Mouse (Mus musculus): ENCODE measurements at regions not wholly inside any gene's neighbourhood (a gene's known extent, or its start where the extent isn't known, plus 50 kb on each side); places are given as distances from the start of the nearest gene placed in this dataset.

GRCm38 (mm10) chr13:46062758-46063157 lies 98.0 kb upstream of the Atxn1 start:
- no peaks in the 10 kb centered on the region for H3K9me3 ChIP-seq (replicated peaks)
- H3K27ac ChIP-seq (replicated peaks), result no peak overlapping the region
- H3K9ac ChIP-seq, result no peak overlapping the region
- H3K4me1 ChIP-seq (replicated peaks), result no peaks in the 10 kb centered on the region; the same call in 1 of the 2 replicates
- no peak overlapping the region for H3K4me3 ChIP-seq (replicated peaks)
- H3K27me3 ChIP-seq, result no peaks in the 10 kb centered on the region
- H3K4me2 ChIP-seq, result no peak overlapping the region
- 50% methylated on average over 7 of the region's 7 CpGs for WGBS (ENCODE audit: insufficient replicate concordance)
- ATAC-seq (ENCODE audit: insufficient read depth), result no peak
- no peaks in the 10 kb centered on the region for H3K36me3 ChIP-seq (replicated peaks)

GRCm38 (mm10) chr13:46059870-46060269 lies 95.1 kb upstream of the Atxn1 start:
- Histone ChIP-seq H3K27me3 (no peaks in the 10 kb centered on the region), H3K4me1 (replicated peaks) (no peaks in the 10 kb centered on the region; the same call in 1 of the 2 replicates), H3K27ac (replicated peaks) (no peak overlapping the region), H3K9ac (no peak overlapping the region), H3K4me2 (no peak overlapping the region), H3K36me3 (replicated peaks) (no peaks in the 10 kb centered on the region), H3K9me3 (replicated peaks) (no peaks in the 10 kb centered on the region), H3K4me3 (replicated peaks) (no peak overlapping the region)
- 85% methylated on average over 14 of the region's 14 CpGs for WGBS (ENCODE audit: insufficient replicate concordance)
- no peak for ATAC-seq (ENCODE audit: insufficient read depth)

DNA sequence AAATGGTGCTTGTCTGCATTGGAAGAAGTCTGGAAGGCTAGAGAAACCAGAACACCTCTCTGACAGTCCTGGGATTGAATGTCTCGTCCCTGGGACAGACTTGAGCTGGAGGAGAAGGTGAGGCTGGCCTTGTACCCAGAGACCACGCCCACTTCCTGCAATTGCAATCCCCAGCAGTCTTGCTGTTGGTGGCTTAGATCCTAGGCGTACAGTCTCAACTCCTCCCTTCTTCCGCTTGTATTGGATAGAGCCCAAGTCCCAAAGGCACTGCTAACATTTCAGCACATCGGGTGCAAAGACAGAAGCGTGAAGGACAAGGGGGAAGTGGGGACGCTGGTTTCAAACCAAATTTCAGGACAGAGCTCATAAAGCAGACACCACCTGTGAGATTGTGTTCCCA lies 94.1 kb upstream of the Atxn1 start:
- no peaks in the 10 kb centered on the region; the same call in 1 of the 2 replicates for H3K4me1 ChIP-seq (replicated peaks)
- H3K27ac ChIP-seq (replicated peaks), result no peak overlapping the region
- no peak overlapping the region for H3K4me3 ChIP-seq (replicated peaks)
- no peak for ATAC-seq (ENCODE audit: insufficient read depth)
- 16% methylated on average over 7 of the region's 7 CpGs for WGBS (ENCODE audit: insufficient replicate concordance)
- H3K27me3 ChIP-seq, result no peaks in the 10 kb centered on the region
- no peaks in the 10 kb centered on the region for H3K36me3 ChIP-seq (replicated peaks)
- H3K4me2 ChIP-seq, result no peak overlapping the region
- H3K9ac ChIP-seq, result no peak overlapping the region
- H3K9me3 ChIP-seq (replicated peaks), result no peaks in the 10 kb centered on the region

GRCm38 (mm10) chr13:46058341-46058740 lies 93.5 kb upstream of the Atxn1 start:
- ATAC-seq (ENCODE audit: insufficient read depth), result no peak
- Histone ChIP-seq H3K27ac (replicated peaks) (no peak overlapping the region), H3K4me3 (replicated peaks) (no peak overlapping the region), H3K4me1 (replicated peaks) (no peaks in the 10 kb centered on the region; the same call in 1 of the 2 replicates), H3K36me3 (replicated peaks) (no peaks in the 10 kb centered on the region), H3K9ac (no peak overlapping the region), H3K4me2 (no peak overlapping the region), H3K9me3 (replicated peaks) (no peaks in the 10 kb centered on the region), H3K27me3 (no peaks in the 10 kb centered on the region)
- 19% methylated on average over 3 of the region's 3 CpGs for WGBS (ENCODE audit: insufficient replicate concordance)

GRCm38 (mm10) chr13:46055410-46055809 lies 90.6 kb upstream of the Atxn1 start:
- H3K27me3 ChIP-seq, result no peaks in the 10 kb centered on the region
- no peaks in the 10 kb centered on the region for H3K36me3 ChIP-seq (replicated peaks)
- no peak for ATAC-seq (ENCODE audit: insufficient read depth)
- H3K4me2 ChIP-seq, result no peak overlapping the region
- no peak overlapping the region for H3K4me3 ChIP-seq (replicated peaks)
- no peaks in the 10 kb centered on the region for H3K9me3 ChIP-seq (replicated peaks)
- no peak overlapping the region for H3K27ac ChIP-seq (replicated peaks)
- no peaks in the 10 kb centered on the region; the same call in 1 of the 2 replicates for H3K4me1 ChIP-seq (replicated peaks)
- H3K9ac ChIP-seq, result no peak overlapping the region
- 51% methylated on average over 3 of the region's 3 CpGs for WGBS (ENCODE audit: insufficient replicate concordance)

DNA sequence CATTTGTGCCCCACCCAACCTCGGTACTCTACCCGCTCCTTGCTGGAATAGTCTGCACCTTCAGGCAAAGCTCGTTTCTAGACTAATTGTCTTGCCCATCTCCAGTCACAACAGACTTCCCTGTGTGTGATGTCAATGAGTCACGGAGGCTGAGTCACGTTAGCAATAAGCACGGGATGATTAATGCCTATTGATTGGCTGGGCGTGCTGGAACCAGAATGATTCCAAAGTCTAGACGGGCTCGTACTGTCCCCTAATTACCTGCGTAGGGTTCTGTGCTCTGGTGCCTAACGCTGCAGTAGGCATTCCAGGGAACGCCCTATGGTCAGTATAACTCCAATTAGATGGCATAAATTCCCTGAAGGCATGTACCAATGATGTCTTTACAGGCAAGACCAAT lies 78.8 kb upstream of the Atxn1 start:
- 49% methylated on average over 12 of the region's 12 CpGs for WGBS (ENCODE audit: insufficient replicate concordance)
- no peaks in the 10 kb centered on the region for H3K36me3 ChIP-seq (replicated peaks)
- no peak overlapping the region for H3K9ac ChIP-seq
- H3K27ac ChIP-seq (replicated peaks), result no peak overlapping the region
- ATAC-seq (ENCODE audit: insufficient read depth), result no peak
- no peak overlapping the region for H3K4me3 ChIP-seq (replicated peaks)
- no peaks in the 10 kb centered on the region for H3K27me3 ChIP-seq
- no peaks in the 10 kb centered on the region for H3K9me3 ChIP-seq (replicated peaks)
- peak overlapping the region; percentile 36 for H3K4me2 ChIP-seq
- no peaks in the 10 kb centered on the region for H3K4me1 ChIP-seq (replicated peaks)

DNA sequence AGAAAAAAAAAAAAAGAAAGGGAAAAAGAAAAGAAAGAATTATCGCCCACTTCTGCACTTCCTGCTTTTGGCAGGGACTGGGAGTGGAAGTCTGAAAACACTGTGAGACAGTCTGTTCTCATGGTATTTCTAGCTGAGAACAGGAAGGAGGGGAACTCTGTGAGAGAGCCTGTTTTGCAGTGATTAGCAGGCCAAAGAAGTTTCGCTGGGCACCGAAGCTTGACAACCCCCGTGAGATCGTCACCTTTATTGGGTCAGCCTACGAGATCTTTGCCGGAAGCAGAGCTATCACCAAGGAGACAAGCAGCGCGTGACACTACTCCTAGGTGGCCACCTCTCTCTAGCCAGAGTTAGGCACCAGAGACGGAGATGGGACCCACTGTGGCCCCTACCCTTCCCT lies 78.2 kb upstream of the Atxn1 start:
- no peak overlapping the region for H3K9ac ChIP-seq
- no peak overlapping the region for H3K27ac ChIP-seq (replicated peaks)
- no peaks in the 10 kb centered on the region for H3K27me3 ChIP-seq
- H3K4me3 ChIP-seq (replicated peaks), result peak overlapping the region; percentile 8; the same call in 1 of the 2 replicates
- H3K4me1 ChIP-seq (replicated peaks), result no peaks in the 10 kb centered on the region
- WGBS (ENCODE audit: insufficient replicate concordance), result 12% methylated on average over 10 of the region's 10 CpGs
- ATAC-seq (ENCODE audit: insufficient read depth), result no peak
- H3K36me3 ChIP-seq (replicated peaks), result no peaks in the 10 kb centered on the region
- H3K4me2 ChIP-seq, result peak overlapping the region; percentile 36
- H3K9me3 ChIP-seq (replicated peaks), result no peaks in the 10 kb centered on the region

DNA sequence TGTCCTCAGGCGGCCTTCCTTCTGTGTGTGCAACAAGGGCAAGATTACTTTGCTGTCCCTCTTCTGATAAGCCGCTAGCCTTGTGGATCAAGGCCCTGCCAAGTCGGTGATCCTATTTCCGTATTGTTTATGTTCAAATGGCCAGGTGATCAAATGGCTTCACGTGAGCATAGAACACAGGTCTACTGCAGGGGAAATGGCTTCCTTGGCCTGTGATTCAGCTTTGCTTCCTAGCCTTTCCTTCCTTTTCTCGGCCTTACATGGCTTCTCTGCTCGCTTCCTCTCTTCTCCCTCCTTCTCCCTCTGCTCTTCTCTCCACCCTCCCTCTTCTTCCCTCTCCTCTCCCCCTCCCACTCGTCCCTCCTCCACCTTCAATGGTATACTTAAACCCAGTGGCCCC lies 77.4 kb upstream of the Atxn1 start:
- 36% methylated on average over 8 of the region's 8 CpGs for WGBS (ENCODE audit: insufficient replicate concordance)
- no peak overlapping the region for H3K4me3 ChIP-seq (replicated peaks)
- H3K36me3 ChIP-seq (replicated peaks), result no peaks in the 10 kb centered on the region
- H3K9ac ChIP-seq, result no peak overlapping the region
- H3K4me2 ChIP-seq, result no peak overlapping the region
- H3K27me3 ChIP-seq, result no peaks in the 10 kb centered on the region
- no peak for ATAC-seq (ENCODE audit: insufficient read depth)
- no peak overlapping the region for H3K27ac ChIP-seq (replicated peaks)
- H3K4me1 ChIP-seq (replicated peaks), result no peaks in the 10 kb centered on the region
- H3K9me3 ChIP-seq (replicated peaks), result no peaks in the 10 kb centered on the region

DNA sequence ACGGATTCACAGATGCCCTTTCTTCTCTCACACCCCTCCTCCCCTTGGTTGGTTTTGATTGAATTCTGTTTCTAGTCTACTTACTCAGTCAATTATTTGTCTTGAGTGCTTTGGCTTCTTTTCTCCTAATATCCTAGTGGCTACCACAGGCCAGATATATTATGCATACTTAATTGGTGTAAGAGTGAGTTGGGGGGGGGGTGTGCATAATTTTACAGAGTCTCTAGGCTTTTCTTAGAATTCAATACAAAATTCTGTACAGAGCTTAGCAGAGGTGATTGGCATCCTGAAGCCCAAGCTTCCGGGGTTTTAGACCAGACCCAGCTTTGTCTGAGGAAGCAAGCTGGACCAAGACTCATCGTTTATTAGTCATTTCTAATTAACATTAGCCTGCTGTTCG lies 76.7 kb upstream of the Atxn1 start:
- H3K4me3 ChIP-seq (replicated peaks), result no peak overlapping the region
- no peaks in the 10 kb centered on the region for H3K4me1 ChIP-seq (replicated peaks)
- no peaks in the 10 kb centered on the region for H3K27me3 ChIP-seq
- H3K27ac ChIP-seq (replicated peaks), result no peak overlapping the region
- H3K36me3 ChIP-seq (replicated peaks), result no peaks in the 10 kb centered on the region
- no peak overlapping the region for H3K4me2 ChIP-seq
- no peak for ATAC-seq (ENCODE audit: insufficient read depth)
- H3K9me3 ChIP-seq (replicated peaks), result no peaks in the 10 kb centered on the region
- no peak overlapping the region for H3K9ac ChIP-seq
- 79% methylated on average over 4 of the region's 4 CpGs for WGBS (ENCODE audit: insufficient replicate concordance)

- H3K4me2 ChIP-seq, result no peak overlapping the region
- H3K27me3 ChIP-seq, result no peaks in the 10 kb centered on the region
- H3K9me3 ChIP-seq (replicated peaks), result no peaks in the 10 kb centered on the region
- H3K4me3 ChIP-seq (replicated peaks), result no peak overlapping the region
- H3K36me3 ChIP-seq (replicated peaks), result no peaks in the 10 kb centered on the region
- no peak overlapping the region for H3K27ac ChIP-seq (replicated peaks)
- H3K4me1 ChIP-seq (replicated peaks), result no peaks in the 10 kb centered on the region
- 80% methylated on average over 5 of the region's 5 CpGs for WGBS (ENCODE audit: insufficient replicate concordance)
- no peak for ATAC-seq (ENCODE audit: insufficient read depth)
- H3K9ac ChIP-seq, result no peak overlapping the region
These were observed 75.3 kb upstream of the Atxn1 start for GRCm38 (mm10) chr13:46040062-46040461.

- no peak overlapping the region for H3K4me2 ChIP-seq
- H3K36me3 ChIP-seq (replicated peaks), result no peaks in the 10 kb centered on the region
- WGBS (ENCODE audit: insufficient replicate concordance), result 64% methylated on average over 10 of the region's 10 CpGs
- no peaks in the 10 kb centered on the region for H3K9me3 ChIP-seq (replicated peaks)
- no peaks in the 10 kb centered on the region for H3K27me3 ChIP-seq
- no peaks in the 10 kb centered on the region for H3K4me1 ChIP-seq (replicated peaks)
- no peak overlapping the region for H3K9ac ChIP-seq
- H3K4me3 ChIP-seq (replicated peaks), result no peak overlapping the region
- no peak overlapping the region for H3K27ac ChIP-seq (replicated peaks)
- ATAC-seq (ENCODE audit: insufficient read depth), result no peak
These were observed 73.9 kb upstream of the Atxn1 start for GRCm38 (mm10) chr13:46038441-46039331.

- Histone ChIP-seq H3K9me3 (replicated peaks) (no peaks in the 10 kb centered on the region), H3K9ac (no peak overlapping the region), H3K4me3 (replicated peaks) (no peak overlapping the region), H3K27ac (replicated peaks) (no peak overlapping the region), H3K4me2 (no peak overlapping the region), H3K4me1 (replicated peaks) (no peaks in the 10 kb centered on the region), H3K36me3 (replicated peaks) (no peaks in the 10 kb centered on the region), H3K27me3 (no peaks in the 10 kb centered on the region)
- peak; percentile 42; the same call in 1 of the 2 replicates for ATAC-seq (ENCODE audit: insufficient read depth)
- 40% methylated on average over 2 of the region's 2 CpGs for WGBS (ENCODE audit: insufficient replicate concordance)
These were observed 67.5 kb upstream of the Atxn1 start for GRCm38 (mm10) chr13:46032281-46032680.
